Mouse (Mus musculus) ES-E14 (cell line): ENCODE results near the gene Psma3.

Experiments used
- CHD2 ChIP-seq: IDR thresholded peaks from 2 replicates; pipeline ENCODE4 v1.6.1; 2014; ENCODE audit warnings: mild to moderate bottlenecking, low read depth, low read length, inconsistent platforms
- HCFC1 ChIP-seq: IDR thresholded peaks from 2 replicates; pipeline ENCODE4 v1.6.1; 2012; ENCODE audit warnings: low read length, inconsistent platforms, borderline replicate concordance; ENCODE audit not compliant: insufficient read depth
- MAFK ChIP-seq: IDR thresholded peaks from 2 replicates; pipeline ENCODE4 v1.6.1; 2014; ENCODE audit warnings: mild to moderate bottlenecking, low read depth, low read length, inconsistent platforms; ENCODE audit not compliant: insufficient read depth
- ZNF384 ChIP-seq: IDR thresholded peaks from 2 replicates; pipeline ENCODE4 v1.6.1; 2012; ENCODE audit warnings: low read depth, low read length, inconsistent platforms

GRCm38 (mm10) chr12:71016211-71016502 is 41.7 kb downstream of the Psma3 start:
- TF ChIP-seq ZNF384: no peak
- no peak for TF ChIP-seq CHD2
- no peak for TF ChIP-seq MAFK
- no peak for TF ChIP-seq HCFC1
